Mouse (Mus musculus) layer of hippocampus, adult 9-10 months (tissue): ENCODE results near the gene Gm44973.
"Not testable (repeated sequence)": the region's sequence is repeated elsewhere in the genome, so short reads cannot be mapped to it uniquely, and the experiment has no call there.

Source experiments
- DNase-seq: peaks from one replicate; pipeline ENCODE4 v3.0.0; 2022; ENCODE audit warnings: low spot score

Gm44973 gene

GRCm38 (mm10) chr7:5016920-5017319 lies 1.6 kb downstream of the Gm44973 start:
- DNase-seq, result no peak

DNA sequence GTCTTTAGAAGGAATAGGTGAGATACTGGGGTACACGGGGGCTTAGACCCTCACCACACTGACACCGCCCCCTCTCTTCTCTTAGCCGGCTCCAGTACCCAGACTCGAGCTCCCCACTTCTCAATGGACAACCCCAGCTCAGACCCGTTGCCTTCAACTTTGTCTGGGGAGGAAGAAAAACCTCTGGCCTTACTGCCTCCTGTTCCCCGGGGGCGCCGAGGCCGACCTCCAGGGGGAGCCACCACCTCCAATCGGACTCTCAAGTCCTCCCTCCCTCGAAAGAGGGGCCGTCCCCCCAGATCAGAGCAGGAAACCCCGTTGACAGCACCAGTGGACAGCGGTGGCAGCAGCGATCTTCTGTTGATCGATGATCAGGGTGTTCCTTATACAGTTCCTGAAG lies 2.1 kb downstream of the Gm44973 start:
- no peak for DNase-seq

- DNase-seq, result no peak
Observed at GRCm38 (mm10) chr7:5017931-5018330, 2.6 kb downstream of the Gm44973 start.

DNA sequence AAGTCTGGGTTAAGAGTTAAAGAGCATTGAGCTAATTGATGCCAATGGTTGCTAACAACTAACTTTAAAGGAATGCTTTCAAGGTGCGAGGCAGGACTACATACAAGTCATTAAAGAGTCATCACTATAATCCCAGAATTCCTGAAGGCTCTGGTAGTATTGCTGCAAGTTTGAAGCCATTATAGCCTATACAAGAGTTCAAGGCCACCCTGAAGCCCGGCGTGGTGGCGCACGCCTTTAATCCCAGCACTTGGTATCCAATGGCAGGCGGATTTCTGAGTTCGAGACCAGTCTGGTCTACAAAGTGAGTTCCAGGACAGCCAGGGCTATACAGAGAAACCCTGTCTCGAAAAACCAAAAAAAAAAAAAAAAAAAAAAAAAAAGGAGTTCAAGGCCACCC lies 4.3 kb downstream of the Gm44973 start:
- not testable (repeated sequence) for DNase-seq

GRCm38 (mm10) chr7:5020000-5020681 lies 4.8 kb downstream of the Gm44973 start, which contains the start of the genes Zfp865 and Ccdc106:
Zfp865 (plus strand) TSS chr7:5020376.
Ccdc106 (plus strand) TSS chr7:5020553.
- peak; percentile 96 for DNase-seq

DNA sequence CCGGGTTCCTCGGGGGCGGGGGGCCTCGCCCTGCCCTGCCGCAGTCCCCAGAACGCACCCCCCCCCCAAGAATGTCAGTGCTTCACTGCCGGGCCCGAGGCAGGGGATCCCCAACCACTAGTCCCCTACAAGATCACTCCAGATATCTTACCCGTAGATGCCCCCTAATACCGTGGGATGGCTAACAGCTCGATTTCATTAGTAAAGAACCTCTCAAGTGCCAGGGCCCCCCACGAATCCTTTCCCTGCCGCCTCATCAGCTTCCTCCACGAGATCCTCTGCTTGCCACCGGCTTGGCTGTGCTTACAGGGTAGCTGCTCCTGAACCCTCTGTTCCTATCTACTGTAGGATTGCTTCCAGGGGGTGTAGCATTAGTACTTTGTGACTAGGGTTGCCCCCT lies 5.4 kb downstream of the Gm44973 start:
- DNase-seq, result no peak

DNA sequence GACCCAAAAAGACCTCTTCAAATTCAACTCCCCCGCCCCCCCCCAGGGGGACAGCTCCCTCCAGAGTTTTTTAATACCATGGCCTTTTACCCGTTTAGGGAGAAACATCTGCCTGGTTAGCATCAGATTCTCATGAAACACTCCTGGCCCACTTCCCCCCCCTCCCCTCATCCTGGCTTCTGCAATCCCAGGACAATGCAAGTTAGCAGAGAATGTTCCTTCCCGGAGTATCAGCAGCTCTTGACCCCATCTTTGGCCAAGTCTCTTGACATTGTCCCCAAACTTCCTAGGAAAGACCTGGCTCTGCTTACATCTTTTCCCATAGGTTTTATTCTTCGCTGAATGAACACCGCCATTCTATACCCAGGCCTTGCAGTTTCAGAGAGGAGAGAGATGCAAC lies 5.9 kb downstream of the Gm44973 start:
- DNase-seq, result no peak

DNA sequence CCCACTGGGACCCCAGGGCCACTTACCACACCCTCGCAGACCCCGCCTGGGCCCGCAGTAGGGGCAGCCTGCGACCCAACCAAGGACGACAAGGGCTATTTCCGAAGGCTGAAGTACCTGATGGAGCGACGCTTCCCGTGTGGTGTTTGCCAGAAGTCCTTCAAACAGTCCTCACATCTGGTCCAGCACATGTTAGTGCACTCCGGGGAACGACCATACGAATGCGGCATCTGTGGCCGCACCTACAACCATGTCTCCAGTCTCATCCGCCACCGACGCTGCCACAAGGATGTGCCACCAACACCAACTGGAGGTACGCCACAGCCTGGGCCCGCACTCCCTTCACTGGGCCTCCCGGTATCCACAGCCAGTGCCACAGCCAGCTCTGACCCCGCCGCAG lies 14.2 kb downstream of the Gm44973 start:
- DNase-seq, result no peak

DNA sequence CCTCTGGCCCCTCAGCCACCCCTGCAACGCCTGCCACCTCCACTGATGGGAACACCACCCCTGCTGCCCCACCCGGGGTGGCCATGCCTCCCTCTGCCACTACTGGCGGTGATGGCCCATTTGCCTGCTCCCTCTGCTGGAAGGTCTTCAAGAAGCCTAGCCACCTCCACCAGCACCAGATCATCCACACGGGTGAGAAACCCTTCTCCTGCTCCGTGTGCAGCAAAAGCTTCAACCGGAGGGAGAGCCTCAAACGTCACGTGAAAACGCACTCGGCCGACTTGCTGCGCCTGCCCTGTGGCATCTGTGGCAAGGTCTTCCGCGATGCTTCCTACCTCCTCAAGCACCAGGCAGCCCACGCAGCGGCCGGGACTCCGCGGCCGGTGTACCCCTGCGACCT lies 14.7 kb downstream of the Gm44973 start:
- no peak for DNase-seq

DNA sequence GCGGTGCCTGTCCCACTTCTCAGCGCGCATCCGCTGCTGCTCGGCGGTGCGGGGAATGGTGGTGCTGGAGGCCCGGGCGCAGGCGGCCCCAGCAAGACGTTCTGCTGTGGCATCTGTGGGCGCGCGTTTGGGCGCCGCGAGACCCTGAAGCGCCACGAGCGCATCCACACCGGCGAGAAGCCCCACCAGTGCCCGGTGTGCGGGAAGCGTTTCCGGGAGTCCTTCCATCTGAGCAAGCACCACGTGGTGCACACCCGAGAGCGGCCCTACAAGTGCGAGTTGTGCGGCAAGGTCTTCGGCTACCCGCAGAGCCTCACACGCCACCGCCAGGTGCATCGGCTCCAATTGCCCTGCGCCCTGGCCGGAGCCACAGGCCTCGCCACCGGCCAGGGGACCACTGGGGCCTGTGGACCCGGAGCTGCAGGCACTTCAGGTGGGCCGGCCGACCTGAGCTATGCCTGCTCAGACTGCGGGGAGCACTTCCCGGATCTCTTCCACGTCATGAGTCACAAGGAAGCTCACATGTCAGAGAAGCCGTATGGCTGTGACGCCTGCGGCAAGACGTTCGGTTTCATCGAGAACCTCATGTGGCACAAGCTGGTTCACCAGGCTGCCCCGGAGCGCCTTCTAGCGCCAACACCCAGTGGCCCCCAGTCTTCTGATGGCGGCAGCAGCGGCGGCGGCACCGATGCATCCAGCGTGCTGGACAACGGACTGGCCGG lies 15.4 kb downstream of the Gm44973 start:
- no peak for DNase-seq

- no peak for DNase-seq
Observed at GRCm38 (mm10) chr7:5031496-5031895, 16.2 kb downstream of the Gm44973 start.

DNA sequence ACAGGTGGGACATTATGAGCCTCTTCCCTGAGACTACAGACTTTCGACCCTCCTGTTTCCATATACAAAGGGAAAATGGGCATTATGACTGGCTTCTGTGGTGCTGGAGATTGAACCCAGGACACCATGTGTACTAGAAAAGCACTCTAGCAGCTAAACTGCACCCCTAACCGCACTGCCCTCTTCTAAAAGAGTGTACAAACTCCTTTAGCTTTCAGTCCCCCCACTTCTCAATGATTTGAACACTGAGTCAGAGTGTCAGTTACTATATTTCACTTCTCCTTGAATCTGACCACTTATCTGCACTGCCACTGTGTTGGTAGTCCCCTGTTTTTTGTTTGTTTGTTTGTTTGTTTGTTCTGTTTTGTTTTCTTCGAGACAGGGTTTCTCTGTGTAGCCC lies 18.5 kb downstream of the Gm44973 start, which contains the start of gene 4632433K11Rik:
4632433K11Rik (plus strand) TSS at position 301 of the 400 bp plus-strand sequence.
- DNase-seq, result no peak

GRCm38 (mm10) chr7:5035628-5036027 lies 20.3 kb downstream of the Gm44973 start:
- no peak for DNase-seq

- DNase-seq, result no peak
Observed at GRCm38 (mm10) chr7:5036136-5036535, 20.8 kb downstream of the Gm44973 start.

GRCm38 (mm10) chr7:5037026-5037425 lies 21.7 kb downstream of the Gm44973 start:
- DNase-seq, result no peak

- no peak for DNase-seq
Observed at GRCm38 (mm10) chr7:5037467-5037866, 22.2 kb downstream of the Gm44973 start.

- peak; percentile 82 for DNase-seq
Observed at GRCm38 (mm10) chr7:5038109-5038732, 22.9 kb downstream of the Gm44973 start, which contains the start of gene Zfp784. Zfp784 (minus strand) TSS chr7:5038446.

DNA sequence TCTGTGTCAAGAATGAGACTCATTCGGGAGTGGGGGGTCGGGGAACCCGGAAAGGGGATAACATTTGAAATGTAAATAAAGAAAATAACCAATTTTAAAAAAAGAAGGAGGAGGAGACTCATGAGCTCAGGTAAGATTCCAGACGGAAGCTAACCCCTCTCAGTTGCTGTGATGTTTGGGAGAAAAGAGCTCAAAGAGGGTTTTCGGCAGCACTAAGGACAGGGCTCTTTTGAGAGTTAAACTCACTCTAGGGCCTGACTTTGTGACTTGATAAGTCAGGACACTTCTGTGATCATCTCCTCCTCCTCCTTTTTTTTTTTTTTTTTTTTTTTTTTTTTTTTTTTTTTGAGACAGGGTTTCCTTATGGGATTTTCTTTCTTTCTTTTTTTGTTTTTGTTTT lies 23.6 kb downstream of the Gm44973 start:
- DNase-seq, result no peak

DNA sequence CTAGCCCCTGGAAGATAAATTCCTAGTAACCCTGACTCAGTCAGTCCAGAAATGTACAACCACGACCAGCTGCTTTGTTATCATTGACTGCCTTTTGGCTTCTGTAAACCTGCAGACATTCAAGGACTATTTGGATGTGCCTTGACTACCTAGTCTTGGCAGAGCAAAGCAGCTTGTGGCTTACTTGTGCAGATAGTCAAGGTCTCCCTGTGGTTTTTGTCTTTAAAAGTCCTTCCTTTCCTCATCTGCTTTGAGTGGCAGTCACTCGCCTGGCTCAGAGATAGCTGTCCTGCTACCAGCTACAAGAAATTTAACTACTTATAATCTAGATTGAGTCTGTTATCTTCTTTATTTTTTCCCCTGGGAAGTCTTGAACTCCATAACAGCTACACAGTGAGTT lies 29.7 kb downstream of the Gm44973 start:
- DNase-seq, result no peak

DNA sequence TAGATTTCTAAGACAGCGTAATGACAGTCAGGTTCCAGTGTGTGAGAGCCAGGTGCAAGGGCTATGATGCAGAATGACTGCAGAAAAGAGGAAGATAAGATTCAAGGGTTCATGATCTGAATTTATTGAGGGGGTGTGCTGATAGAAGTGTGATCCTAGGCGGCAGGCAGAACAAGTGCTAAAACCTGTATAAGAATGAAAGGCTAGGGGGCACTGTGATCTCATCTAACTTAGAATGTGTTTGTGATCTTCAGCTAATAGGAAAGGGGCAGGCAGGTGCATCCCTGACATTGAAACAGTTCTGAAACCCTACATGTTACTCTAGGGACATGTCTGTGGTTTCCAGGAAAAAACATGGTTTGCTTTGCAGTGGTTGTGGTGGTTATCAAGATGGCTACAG lies 30.8 kb downstream of the Gm44973 start:
- no peak for DNase-seq

GRCm38 (mm10) chr7:5047313-5047712 lies 32.0 kb downstream of the Gm44973 start:
- no peak for DNase-seq

- no peak for DNase-seq
Observed at GRCm38 (mm10) chr7:5051193-5052192, 36.2 kb downstream of the Gm44973 start, which contains the start of gene Zfp580. Zfp580 (plus strand) TSS chr7:5051538.
